Mouse (Mus musculus): Measurements from ENCODE around the gene Plpp1.

DNA sequence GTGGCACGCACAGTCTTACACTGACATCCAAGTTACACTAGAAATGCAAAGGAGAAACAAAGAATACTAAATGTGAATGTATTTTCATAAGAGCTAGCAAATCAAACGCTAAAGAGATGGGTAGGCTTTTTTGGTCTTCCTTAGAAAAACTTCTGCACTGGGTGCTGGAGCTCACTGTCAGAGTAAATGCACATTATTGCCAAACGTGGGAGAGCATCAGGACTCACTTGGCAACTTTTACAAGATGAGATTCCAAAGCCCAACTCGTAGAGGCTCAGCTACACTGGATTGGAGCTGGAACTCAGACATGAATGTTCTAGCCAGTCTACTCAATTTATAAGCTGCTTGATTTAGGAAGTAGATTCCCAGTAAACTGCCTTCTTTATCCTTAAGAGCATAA, 109.8 kb downstream of the Plpp1 start:
- no peak for TF ChIP-seq CTCF (IDR thresholded peaks at IDR 0.05; ENCODE audit: borderline replicate concordance, control insufficient read depth, extremely low read depth, insufficient read depth, low read length, poor library complexity)
- TF ChIP-seq POLR2A (IDR thresholded peaks at IDR 0.05; ENCODE audit: control insufficient read depth, extremely low read depth, insufficient read depth, low read length, poor library complexity) = no peak
